Mouse (Mus musculus): Measurements from ENCODE around the gene Polh. TPM values are rescaled to one million over a fixed set of nuclear protein-coding genes. Genes with fewer than 3 reads are reported as not detected.

Polh gene
- polyA plus RNA-seq, 1 experiment from 2014 or later: 11.5 TPM

MicroRNA genes within 50 kb of the gene (microRNA counts, 519-probe panel; counts per million panel counts)
- microRNA mmu-miR-693-3p: 684 counts per million, percentile 72 among the panel's probes with 10 or more counts
- microRNA mmu-miR-693-5p: 684 counts per million, percentile 72 among the panel's probes with 10 or more counts

Small RNAs within 50 kb of the gene (microRNA-seq; reads per million reads assigned to microRNA genes)
- gene Mir693: 0.88 reads per million

Other genes with a start within 250 kb of the Polh start
- 2.0 and 3.1 TPM in 2 replicates for gene Vegfa, start 170.3 kb downstream of the Polh start, polyA plus RNA-seq (2016; fragmentation: Nextera tagmentation; extraction: Ambion mirVana)
- gene Mrps18a, start 91.7 kb downstream of the Polh start, polyA plus RNA-seq (2016; fragmentation: Nextera tagmentation; extraction: Ambion mirVana): 184 and 192 TPM in 2 replicates
- 7.7 and 10.0 TPM in 2 replicates for gene Rsph9, start 58.4 kb downstream of the Polh start, polyA plus RNA-seq (2016; fragmentation: Nextera tagmentation; extraction: Ambion mirVana)
- 37.7 and 39.2 TPM in 2 replicates for gene Mad2l1bp, start 49.1 kb downstream of the Polh start, polyA plus RNA-seq (2016; fragmentation: Nextera tagmentation; extraction: Ambion mirVana)
- 31.8 and 40.6 TPM in 2 replicates for gene Gtpbp2, start 41.6 kb downstream of the Polh start, polyA plus RNA-seq (2016; fragmentation: Nextera tagmentation; extraction: Ambion mirVana)
- 72.7 and 78.5 TPM in 2 replicates for gene Xpo5, start 137 bp upstream of the Polh start, polyA plus RNA-seq (2016; fragmentation: Nextera tagmentation; extraction: Ambion mirVana)
- 132 and 144 TPM in 2 replicates for gene Polr1c, start 45.4 kb upstream of the Polh start, polyA plus RNA-seq (2016; fragmentation: Nextera tagmentation; extraction: Ambion mirVana)
- 73.0 and 81.9 TPM in 2 replicates for gene Yipf3, start 45.4 kb upstream of the Polh start, polyA plus RNA-seq (2016; fragmentation: Nextera tagmentation; extraction: Ambion mirVana)
- 0.25 and 0.44 TPM in 2 replicates for gene Lrrc73, start 50.9 kb upstream of the Polh start, polyA plus RNA-seq (2016; fragmentation: Nextera tagmentation; extraction: Ambion mirVana)
- gene Tjap1, start 80.4 kb upstream of the Polh start, polyA plus RNA-seq (2016; fragmentation: Nextera tagmentation; extraction: Ambion mirVana): 60.3 and 61.2 TPM in 2 replicates
- gene Dlk2, start 94.8 kb upstream of the Polh start, polyA plus RNA-seq (2016; fragmentation: Nextera tagmentation; extraction: Ambion mirVana): 0.65 and 1.3 TPM in 2 replicates
- gene Abcc10, start 125.7 kb upstream of the Polh start, polyA plus RNA-seq (2016; fragmentation: Nextera tagmentation; extraction: Ambion mirVana): 4.5 and 5.7 TPM in 2 replicates
- 7.9 and 9.4 TPM in 2 replicates for gene Zfp318, start 181.1 kb upstream of the Polh start, polyA plus RNA-seq (2016; fragmentation: Nextera tagmentation; extraction: Ambion mirVana)
- 0.21 and 0.44 TPM in 2 replicates for gene Crip3, start 226.3 kb upstream of the Polh start, polyA plus RNA-seq (2016; fragmentation: Nextera tagmentation; extraction: Ambion mirVana)
- not detected in 2 replicates for gene Slc22a7, start 235.8 kb upstream of the Polh start, polyA plus RNA-seq (2016; fragmentation: Nextera tagmentation; extraction: Ambion mirVana)